Mouse (Mus musculus) small intestine, adult 2 months (tissue): Measurements from ENCODE around the gene Dnah9. TPM values are rescaled to one million over a fixed set of nuclear protein-coding genes. Genes with fewer than 3 reads are reported as not detected.

Source experiments
- H3K27ac ChIP-seq: fragments of 200-500 bp; 2 replicates; pipeline ENCODE4 v1.5.1; 2012; ENCODE audit warnings: low read depth, low read length, control low read depth, inconsistent platforms; ENCODE audit not compliant: insufficient read depth
- H3K27me3 ChIP-seq: fragments of 200-500 bp; 2 replicates; pipeline ENCODE4 v1.6.1; 2012; ENCODE audit warnings: mild to moderate bottlenecking, moderate library complexity, low read length, inconsistent platforms; ENCODE audit not compliant: control insufficient read depth, insufficient read depth
- H3K36me3 ChIP-seq: fragments of 200-500 bp; 2 replicates; pipeline ENCODE4 v1.6.1; 2012; ENCODE audit warnings: mild to moderate bottlenecking, low read length, control low read depth, inconsistent platforms; ENCODE audit not compliant: control insufficient read depth, insufficient read depth
- H3K4me1 ChIP-seq: fragments of 200-500 bp; 2 replicates; pipeline ENCODE4 v1.6.1; 2012; ENCODE audit warnings: low read length, inconsistent platforms, mixed read lengths; ENCODE audit not compliant: control insufficient read depth, insufficient read depth, insufficient read length
- H3K4me3 ChIP-seq: fragments of 200-500 bp; 2 replicates; pipeline ENCODE4 v1.5.1; 2012; ENCODE audit warnings: low read depth, mild to moderate bottlenecking, control low read depth, inconsistent platforms, low read length, moderate library complexity
- CTCF ChIP-seq: fragments of 200-500 bp; IDR thresholded peaks from 2 replicates; pipeline ENCODE4 v1.5.1; 2012; ENCODE audit warnings: low read depth, mild to moderate bottlenecking, control low read depth, inconsistent platforms, low read length, moderate library complexity, mixed read lengths; ENCODE audit not compliant: insufficient replicate concordance, insufficient read length; ENCODE audit errors: extremely low read depth
- POLR2A ChIP-seq: fragments of 200-500 bp; IDR thresholded peaks from 2 replicates; pipeline ENCODE4 v1.6.1; 2012; ENCODE audit warnings: low read depth, mild to moderate bottlenecking, control low read depth, inconsistent platforms, low read length, moderate library complexity
- WGBS: fragments of 180-500 bp; shearing (Covaris S2); methylation state at CpG from one replicate; pipeline ENCODE4 v1.1.7; 2018; 5-methylcytosine and 5-hydroxymethylcytosine counted together
- polyA plus RNA-seq: library from polyadenylated mRNA; depleted of rRNA; stranded (reverse); fragments of >200 nt; gene quantifications from 2 replicates; pipeline ENCODE4 v1.2.3, GENCODE M21; 2012

The Dnah9 gene
- polyA plus RNA-seq, 1 experiment: 0.10 TPM

DNA sequence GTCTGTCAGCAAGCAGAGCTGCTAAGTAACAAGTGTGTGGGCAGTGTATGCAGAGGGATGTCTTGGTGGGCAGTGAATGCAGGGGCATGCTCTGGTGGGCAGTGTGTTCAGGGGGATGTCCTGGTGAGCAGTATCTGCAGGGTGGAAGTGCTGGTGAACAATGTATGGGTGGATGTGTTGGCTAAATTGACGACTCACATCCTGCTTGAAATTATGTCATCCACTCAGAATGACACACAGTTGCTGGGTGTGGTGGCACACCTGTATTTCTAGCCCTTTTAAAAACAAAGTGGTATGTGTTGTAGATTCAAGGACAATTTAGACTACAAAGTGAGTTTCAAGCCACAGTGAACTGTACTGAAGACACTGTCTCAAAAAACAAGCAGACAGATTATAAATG is 350.2 kb downstream of the Dnah9 start:
- 0 out of 2 replicates have a peak, but pooled peaks cover 4% of the 10 kb centered on the region for H3K4me1 ChIP-seq
- no peak overlapping the region for H3K4me3 ChIP-seq
- 41% methylated on average over 1 of the region's 1 CpGs for WGBS
- no peaks in the 10 kb centered on the region for H3K27me3 ChIP-seq
- no peak for TF ChIP-seq POLR2A
- no peak for TF ChIP-seq CTCF
- H3K27ac ChIP-seq: no peak overlapping the region
- peaks cover 47% of the 10 kb centered on the region for H3K36me3 ChIP-seq

DNA sequence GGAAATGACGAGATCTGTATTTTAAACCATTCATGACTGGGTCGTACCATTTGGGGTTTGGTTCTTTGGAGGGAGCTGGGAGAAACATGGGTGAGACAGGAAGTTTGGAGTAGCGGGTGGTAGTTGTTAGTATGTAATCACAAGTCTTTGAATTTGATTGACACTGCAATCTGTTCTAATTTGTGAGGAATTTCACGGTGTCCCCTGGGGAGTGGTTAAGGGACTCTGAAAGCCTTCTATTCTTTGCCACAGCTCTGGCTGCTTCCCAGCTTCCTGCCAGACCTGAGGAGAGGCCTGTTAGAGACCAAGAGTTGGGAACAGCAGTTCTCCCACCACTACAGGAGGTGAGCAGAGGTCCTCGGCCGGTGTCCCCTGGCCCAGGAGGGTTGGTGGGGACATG is 352.1 kb downstream of the Dnah9 start:
- no peaks in the 10 kb centered on the region for H3K27me3 ChIP-seq
- TF ChIP-seq CTCF: no peak
- TF ChIP-seq POLR2A: no peak
- 86% methylated on average over 6 of the region's 6 CpGs for WGBS
- H3K27ac ChIP-seq: no peak overlapping the region
- peaks cover 33% of the 10 kb centered on the region for H3K36me3 ChIP-seq
- H3K4me3 ChIP-seq: no peak overlapping the region
- H3K4me1 ChIP-seq: 0 out of 2 replicates have a peak, but pooled peaks cover 4% of the 10 kb centered on the region

DNA sequence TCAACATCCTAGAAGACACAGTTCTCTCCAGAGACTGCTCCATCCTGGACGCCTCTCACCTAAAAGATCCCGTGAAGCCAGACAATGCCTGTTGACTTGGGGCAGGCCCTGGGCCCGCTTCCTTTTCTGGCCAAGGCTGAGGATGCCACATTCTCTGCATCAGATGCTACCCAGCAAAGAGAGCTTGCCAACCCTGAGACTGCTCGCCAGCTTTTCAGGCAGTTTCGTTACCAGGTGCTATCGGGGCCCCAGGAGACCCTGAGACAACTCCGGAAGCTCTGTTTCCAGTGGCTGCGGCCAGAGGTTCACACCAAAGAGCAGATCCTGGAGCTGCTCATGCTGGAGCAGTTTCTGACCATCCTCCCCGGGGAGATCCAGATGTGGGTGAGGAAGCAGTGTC is 354.0 kb downstream of the Dnah9 start:
- WGBS: 93% methylated on average over 9 of the region's 9 CpGs
- TF ChIP-seq POLR2A: no peak
- no peak for TF ChIP-seq CTCF

DNA sequence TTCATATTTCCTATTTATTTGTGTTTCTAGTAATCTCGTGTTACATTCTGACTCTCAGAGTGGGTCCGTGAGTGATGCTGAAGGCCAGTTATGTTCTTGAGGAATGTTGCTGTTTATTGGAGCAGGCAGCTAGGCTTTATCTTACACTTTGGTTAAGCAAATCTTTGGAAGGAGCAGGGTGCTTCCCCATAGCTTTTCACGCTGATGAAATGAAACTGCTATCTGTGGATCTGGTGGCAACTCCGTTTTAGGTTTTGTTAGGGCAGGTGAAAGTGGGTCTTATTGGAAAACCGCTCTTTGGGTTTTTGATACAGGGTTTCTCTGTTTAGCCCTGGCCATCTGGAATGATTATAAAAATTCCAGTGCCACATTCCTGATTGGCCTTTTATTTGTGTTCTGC is 356.3 kb downstream of the Dnah9 start:
- no peak overlapping the region for H3K27ac ChIP-seq
- WGBS: 67% methylated on average over 5 of the region's 5 CpGs
- peaks cover 22% of the 10 kb centered on the region for H3K36me3 ChIP-seq
- TF ChIP-seq POLR2A (no peak), CTCF (no peak)
- no peaks in the 10 kb centered on the region for H3K27me3 ChIP-seq
- H3K4me3 ChIP-seq: no peak overlapping the region
- H3K4me1 ChIP-seq: peaks cover 2% of the 10 kb centered on the region; the same call in 1 of the 2 replicates

More for the DNA sequence above, 354.0 kb downstream of the Dnah9 start:
- Histone ChIP-seq H3K27ac (no peak overlapping the region), H3K27me3 (no peaks in the 10 kb centered on the region), H3K4me1 (0 out of 2 replicates have a peak, but pooled peaks cover 2% of the 10 kb centered on the region), H3K4me3 (no peak overlapping the region), H3K36me3 (peaks cover 27% of the 10 kb centered on the region)

DNA sequence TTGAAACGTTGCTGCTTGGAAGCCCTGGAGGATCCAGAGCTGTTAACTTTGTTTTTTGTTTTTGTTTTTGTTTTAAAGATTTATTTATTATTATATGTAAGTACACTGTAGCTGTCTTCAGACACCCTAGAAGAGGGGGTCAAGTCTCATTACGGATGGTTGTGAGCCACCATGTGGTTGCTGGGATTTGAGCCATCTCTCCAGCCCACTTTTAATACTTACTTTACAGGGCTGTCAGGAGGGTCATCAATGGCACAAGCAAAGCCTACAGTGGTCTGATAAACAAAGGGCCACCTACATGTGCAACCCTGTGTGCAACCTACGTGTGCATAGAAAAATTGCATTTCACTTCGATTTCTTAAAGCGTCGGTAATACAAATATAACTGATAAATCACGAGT is 360.8 kb downstream of the Dnah9 start:
- Histone ChIP-seq H3K4me3 (peak overlapping the region; percentile 92), H3K27me3 (no peaks in the 10 kb centered on the region), H3K4me1 (no peaks in the 10 kb centered on the region; the same call in 1 of the 2 replicates), H3K36me3 (no peaks in the 10 kb centered on the region), H3K27ac (peak overlapping the region; percentile 96)
- TF ChIP-seq CTCF: no peak
- TF ChIP-seq POLR2A: no peak
- WGBS: 28% methylated on average over 7 of the region's 7 CpGs

DNA sequence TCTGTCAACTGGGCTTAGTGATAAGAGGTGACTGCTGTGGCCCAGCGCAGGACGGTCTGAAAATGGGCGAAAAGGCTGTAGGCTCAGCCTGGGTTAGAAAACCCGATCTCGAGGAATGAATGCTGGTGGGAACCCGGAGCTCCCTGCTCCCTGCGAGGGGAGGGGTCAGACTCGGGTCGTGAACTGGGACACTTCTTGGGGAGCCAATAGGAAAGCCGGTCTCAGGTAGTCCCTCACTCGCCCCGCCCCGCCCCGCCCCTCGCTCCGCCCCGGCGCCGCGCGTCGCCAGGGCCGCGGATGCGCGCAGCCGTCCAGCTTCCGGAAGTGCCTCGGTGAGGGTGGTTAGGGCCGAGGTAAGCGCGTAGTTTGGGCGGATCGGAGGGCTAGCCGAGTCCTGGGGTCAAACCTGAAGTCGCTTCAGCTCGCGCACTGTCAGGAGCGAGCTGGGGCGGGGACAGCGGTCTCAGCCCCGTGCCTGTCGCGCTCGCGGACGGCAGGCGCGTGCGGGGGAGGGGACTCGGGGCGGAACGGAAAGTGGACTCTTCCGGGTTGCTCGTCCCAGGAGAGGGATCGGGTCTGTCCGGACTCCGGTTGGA is 361.3 kb downstream of the Dnah9 start, which contains the start of gene Zkscan6:
Gene Zkscan6 (plus strand): TSS at position 267 of the 596 bp plus-strand sequence.
- peak within 1 kb of the TSS; percentile 92 for H3K4me3 ChIP-seq
- TF ChIP-seq POLR2A (peak; percentile 42), CTCF (no peak)
- no peaks in the 10 kb centered on the region; the same call in 1 of the 2 replicates for H3K4me1 ChIP-seq
- H3K27ac ChIP-seq: peak within 1 kb of the TSS; percentile 96
- WGBS: under 1% methylated on average over 58 of the region's 58 CpGs
- H3K27me3 ChIP-seq: no peaks in the 10 kb centered on the region
- H3K36me3 ChIP-seq: no peaks in the 10 kb centered on the region

DNA sequence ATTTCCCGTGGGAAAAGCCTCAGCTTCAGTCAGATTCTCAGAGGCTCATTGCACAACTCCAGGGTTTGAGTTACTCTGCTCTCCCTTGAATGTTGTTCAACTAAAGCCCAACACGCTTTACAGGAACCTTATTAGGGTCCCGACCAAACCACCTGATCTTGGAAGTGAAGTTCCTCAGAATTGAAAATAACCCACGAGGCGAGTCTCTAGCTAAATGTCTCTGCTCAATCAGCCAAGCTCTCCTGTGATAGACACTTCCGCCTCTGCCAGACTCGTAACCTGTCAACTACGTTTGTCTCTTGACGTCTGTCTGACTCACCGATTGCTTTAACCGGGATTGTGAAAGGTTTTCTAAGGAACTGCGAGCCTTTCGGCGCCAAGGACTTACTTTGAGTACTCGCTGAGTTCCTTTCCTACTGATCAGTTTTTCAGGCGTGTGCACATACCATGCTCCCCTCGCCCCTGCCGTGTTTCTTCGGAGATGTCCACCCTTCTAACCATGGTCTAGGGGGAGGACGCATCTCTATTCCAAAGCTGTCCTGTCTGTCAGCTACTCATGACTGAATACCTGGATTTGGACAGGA is 361.9 kb downstream of the Dnah9 start:
- under 1% methylated on average over 20 of the region's 20 CpGs for WGBS
- no peaks in the 10 kb centered on the region for H3K27me3 ChIP-seq
- peak overlapping the region; percentile 94 for H3K27ac ChIP-seq
- no peaks in the 10 kb centered on the region for H3K36me3 ChIP-seq
- H3K4me3 ChIP-seq: peak overlapping the region; percentile 92
- TF ChIP-seq POLR2A (no peak), CTCF (no peak)
- no peaks in the 10 kb centered on the region; the same call in 1 of the 2 replicates for H3K4me1 ChIP-seq
